Mouse (Mus musculus) embryonic facial prominence, embryonic 14.5 days (tissue): ENCODE data around the gene Lama2. TPM values are rescaled to one million over a fixed set of nuclear protein-coding genes. Genes with fewer than 3 reads are reported as not detected.
"Not testable (repeated sequence)": the region's sequence is repeated elsewhere in the genome, so short reads cannot be mapped to it uniquely, and the experiment has no call there.

Experiments used
- ATAC-seq: fragments of 200-750 bp; cut with Nextera tagmentation; 2 replicates; pipeline ENCODE4 v1.8.0; 2017; ENCODE audit warnings: low read depth, moderate number of reproducible peaks, moderate TSS enrichment
- DNase-seq: peaks from one replicate; pipeline ENCODE4 v3.0.0-alpha.2; 2015; ENCODE audit warnings: low spot score
- H3K27ac ChIP-seq: fragments of 300-500 bp; sonication (generic); replicated peaks from 2 replicates; pipeline ENCODE4 v1.5.1; 2014; ENCODE audit warnings: low read depth, mild to moderate bottlenecking, low read length, moderate library complexity
- H3K27me3 ChIP-seq: fragments of 300-500 bp; sonication (generic); replicated peaks from 2 replicates; pipeline ENCODE4 v1.6.1; 2014; ENCODE audit warnings: low read length; ENCODE audit not compliant: control insufficient read depth, insufficient read depth
- H3K36me3 ChIP-seq: fragments of 300-500 bp; sonication (generic); 2 replicates; pipeline ENCODE4 v1.6.1; 2014; ENCODE audit warnings: low read length, mixed read lengths; ENCODE audit not compliant: control insufficient read depth, insufficient read depth
- H3K4me1 ChIP-seq: fragments of 300-500 bp; sonication (generic); 2 replicates; pipeline ENCODE4 v1.6.1; 2014; ENCODE audit warnings: antibody characterized with exemption, low read length; ENCODE audit not compliant: control insufficient read depth, insufficient read depth
- H3K4me2 ChIP-seq: fragments of 300-500 bp; sonication (generic); 2 replicates; pipeline ENCODE4 v1.6.1; 2014; ENCODE audit warnings: low read depth, mild to moderate bottlenecking, low read length, moderate library complexity, mixed read lengths
- H3K4me3 ChIP-seq: fragments of 300-500 bp; sonication (generic); 2 replicates; pipeline ENCODE4 v1.5.1; 2014; ENCODE audit warnings: low read depth, mild to moderate bottlenecking, low read length
- H3K9ac ChIP-seq: fragments of 300-500 bp; sonication (generic); 2 replicates; pipeline ENCODE4 v1.6.1; 2014; ENCODE audit warnings: low read depth, mild to moderate bottlenecking, low read length, moderate library complexity, mixed read lengths
- H3K9me3 ChIP-seq: fragments of 300-500 bp; sonication (generic); 2 replicates; pipeline ENCODE4 v1.6.1; 2016; ENCODE audit warnings: low read length; ENCODE audit not compliant: control insufficient read depth
- WGBS: fragments of 180-500 bp; shearing (Covaris S2); extraction: QIAGEN DNeasy Blood & Tissue Kit; methylation state at CpG from one replicate; pipeline ENCODE4 v1.1.7; 2014; 5-methylcytosine and 5-hydroxymethylcytosine counted together
- polyA plus RNA-seq: library from polyadenylated mRNA; unstranded; fragments of >200 nt; fragmentation: Nextera tagmentation; extraction: Ambion mirVana; gene quantifications from 2 replicates; pipeline ENCODE4 v1.2.1, GENCODE M21; 2014

The Lama2 gene
- polyA plus RNA-seq, 1 experiment from 2014 or later = 34.2 TPM

DNA sequence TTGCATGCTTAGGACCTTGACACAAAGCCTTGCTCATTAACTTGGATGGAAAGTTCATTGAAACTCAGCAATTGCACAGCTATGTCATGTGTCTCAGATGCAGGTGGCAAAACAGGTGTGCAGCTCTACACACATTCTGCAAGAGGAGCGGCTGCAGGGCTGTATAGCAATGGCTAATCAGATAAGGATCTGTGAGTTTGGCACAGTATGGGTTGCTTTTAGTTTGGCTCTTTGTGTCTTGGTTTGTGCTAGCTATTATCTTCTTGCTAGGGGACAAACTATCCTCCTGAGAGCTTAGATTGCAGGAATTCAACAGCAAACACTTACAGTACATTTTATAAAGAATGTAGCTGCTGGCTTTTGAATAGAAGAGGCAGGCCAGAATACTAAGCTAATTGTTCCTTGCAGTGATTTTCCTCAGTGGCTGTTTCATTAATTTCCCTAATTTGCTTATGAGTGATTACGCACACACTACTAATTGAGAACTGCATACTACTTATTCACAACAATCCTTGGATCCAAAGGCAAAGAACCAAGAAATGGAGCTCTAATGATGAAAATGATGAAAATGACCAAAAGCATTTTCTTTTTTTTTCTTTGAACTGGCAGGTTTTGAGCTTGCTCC is 617.9 kb downstream of the Lama2 start:
- Histone ChIP-seq H3K9ac (no peak overlapping the region), H3K4me1 (no peaks in the 10 kb centered on the region), H3K4me3 (no peak overlapping the region), H3K4me2 (no peak overlapping the region), H3K36me3 (no peaks in the 10 kb centered on the region), H3K27ac (no peak overlapping the region), H3K9me3 (no peaks in the 10 kb centered on the region), H3K27me3 (no peaks in the 10 kb centered on the region)
- ATAC-seq (no peak), DNase-seq (no peak)
- 81% methylated on average over 2 of the region's 2 CpGs for WGBS

DNA sequence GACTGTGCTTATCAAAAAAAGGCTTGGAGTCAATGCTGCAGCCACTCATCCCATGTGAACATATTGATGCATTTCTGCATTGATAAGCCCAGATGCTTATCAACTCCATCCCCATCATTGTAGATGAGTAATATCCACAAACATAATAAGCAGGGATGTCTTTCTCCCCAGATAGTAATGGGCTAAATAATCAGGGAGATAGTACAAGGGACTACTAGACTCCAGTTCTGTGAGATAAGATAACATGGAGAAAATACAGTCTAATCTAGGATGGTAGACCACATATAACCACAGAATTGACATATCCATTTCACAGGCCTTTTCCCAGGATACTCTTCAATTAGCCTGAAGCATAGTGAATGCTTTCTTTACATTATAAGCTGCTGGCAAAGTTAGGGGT is 622.9 kb downstream of the Lama2 start:
- no peaks in the 10 kb centered on the region for H3K4me1 ChIP-seq
- no peak for ATAC-seq
- no peaks in the 10 kb centered on the region for H3K36me3 ChIP-seq
- no peak overlapping the region for H3K4me2 ChIP-seq
- H3K9ac ChIP-seq = no peak overlapping the region
- H3K27ac ChIP-seq = no peak overlapping the region
- no peaks in the 10 kb centered on the region for H3K9me3 ChIP-seq
- H3K4me3 ChIP-seq = no peak overlapping the region
- DNase-seq = no peak
- H3K27me3 ChIP-seq = no peaks in the 10 kb centered on the region

DNA sequence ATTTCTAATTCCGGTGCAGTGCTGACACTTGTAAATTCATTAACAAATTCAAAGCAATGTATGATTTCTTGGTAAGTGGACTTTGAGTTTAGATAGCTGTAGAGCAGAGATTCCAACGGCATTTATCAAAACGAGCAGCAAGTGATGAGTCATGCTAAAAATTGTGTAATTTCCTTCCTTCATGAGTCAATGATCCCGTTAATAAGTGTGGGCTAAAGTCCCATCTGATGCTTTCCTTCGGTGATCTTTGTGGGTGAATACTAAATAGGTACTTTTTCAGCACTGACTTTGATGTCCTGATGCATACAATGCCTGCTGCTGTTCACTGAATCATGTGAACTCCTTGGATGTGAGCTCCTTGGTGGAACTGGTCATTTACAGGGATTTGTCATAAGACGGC is 623.6 kb downstream of the Lama2 start:
- WGBS = 66% methylated on average over 6 of the region's 6 CpGs
- no peak for ATAC-seq

DNA sequence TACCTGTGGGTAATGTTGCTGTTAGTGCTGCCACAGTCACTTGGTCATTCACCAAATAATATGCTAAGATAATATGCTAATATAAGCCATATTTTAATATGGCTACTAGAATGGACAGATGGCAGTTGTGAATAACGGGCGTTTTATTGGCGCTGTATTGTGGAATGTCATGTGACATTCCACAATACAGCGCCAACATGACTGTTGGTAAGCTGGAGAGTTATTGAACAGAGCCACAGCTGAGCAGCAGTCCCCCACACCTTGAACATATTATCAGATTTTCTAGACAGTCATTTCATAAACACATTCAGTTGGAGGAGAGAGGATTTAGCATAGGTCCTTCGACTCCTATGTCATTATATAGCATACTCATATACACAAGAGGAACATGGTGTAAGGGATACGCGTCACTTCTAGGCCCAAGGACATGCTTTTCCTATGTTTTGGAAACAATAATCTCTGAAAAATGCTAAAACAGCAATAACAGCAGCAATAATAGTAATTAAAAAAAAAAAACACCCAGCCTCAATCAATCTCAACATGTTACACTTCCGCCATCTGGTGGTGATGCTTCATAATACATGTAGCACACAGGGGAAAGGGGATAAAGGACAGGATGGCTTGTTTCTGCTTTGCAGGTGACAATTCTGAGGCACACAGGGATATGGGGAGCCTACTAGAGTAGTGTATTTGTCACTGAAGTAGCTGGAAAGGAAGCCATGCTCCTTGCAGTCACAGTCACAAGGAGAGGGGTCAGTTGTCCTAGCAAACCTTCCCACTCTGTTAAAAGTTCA is 624.2 kb downstream of the Lama2 start:
- DNase-seq = peak; percentile 53
- Histone ChIP-seq H3K4me1 (no peaks in the 10 kb centered on the region), H3K27ac (no peak overlapping the region), H3K9me3 (no peaks in the 10 kb centered on the region), H3K4me2 (no peak overlapping the region), H3K9ac (no peak overlapping the region), H3K27me3 (no peaks in the 10 kb centered on the region), H3K4me3 (no peak overlapping the region), H3K36me3 (no peaks in the 10 kb centered on the region)
- no peak for ATAC-seq
- whole genome bisulfite sequencing = 72% methylated on average over 8 of the region's 8 CpGs

More for the DNA sequence above, 623.6 kb downstream of the Lama2 start:
- Histone ChIP-seq H3K9ac (no peak overlapping the region), H3K9me3 (no peaks in the 10 kb centered on the region), H3K4me3 (no peak overlapping the region), H3K4me2 (no peak overlapping the region), H3K4me1 (no peaks in the 10 kb centered on the region), H3K36me3 (no peaks in the 10 kb centered on the region), H3K27me3 (no peaks in the 10 kb centered on the region), H3K27ac (no peak overlapping the region)
- no peak for DNase-seq

DNA sequence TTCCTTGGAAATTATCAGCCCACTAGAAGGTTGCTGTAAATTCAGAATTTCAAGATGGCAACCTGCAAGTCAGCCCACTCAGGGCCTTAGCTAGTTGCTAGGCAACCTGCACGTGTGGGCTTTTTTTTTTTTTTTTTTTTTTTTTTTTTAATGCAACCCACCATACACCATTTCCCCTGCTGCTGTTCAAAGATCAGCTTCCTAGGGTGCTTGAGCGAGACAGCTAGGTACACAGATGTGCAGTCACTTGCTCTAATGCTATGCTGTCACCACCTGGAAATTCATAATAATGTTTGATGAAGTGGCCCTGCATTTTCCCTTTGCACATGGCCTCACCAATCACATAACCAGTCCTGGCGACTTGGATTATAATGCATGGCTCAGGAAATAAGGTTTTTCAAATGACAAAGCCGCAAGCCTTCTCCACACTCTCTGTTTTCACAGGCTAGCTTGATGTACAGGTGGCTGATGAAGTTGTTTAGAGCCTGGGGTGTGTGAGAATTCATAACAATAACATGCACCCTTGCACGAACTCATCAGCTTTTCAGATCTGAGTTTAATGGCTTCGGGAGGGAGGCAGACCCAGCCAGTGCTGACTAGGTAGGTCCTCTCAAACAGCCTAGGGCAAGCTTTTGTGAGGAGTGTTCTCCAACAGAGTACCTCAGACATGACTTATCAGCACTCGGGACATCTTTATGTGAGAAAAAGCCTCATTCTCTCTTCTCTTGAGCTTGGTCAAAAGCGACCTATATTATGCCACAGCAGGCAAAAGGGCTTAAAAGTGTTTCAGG is 625.4 kb downstream of the Lama2 start:
- no peaks in the 10 kb centered on the region for H3K27me3 ChIP-seq
- H3K4me1 ChIP-seq = no peaks in the 10 kb centered on the region
- no peaks in the 10 kb centered on the region for H3K9me3 ChIP-seq
- no peak overlapping the region for H3K4me2 ChIP-seq
- DNase-seq (no peak), ATAC-seq (no peak)
- no peak overlapping the region for H3K27ac ChIP-seq
- 68% methylated on average over 8 of the region's 8 CpGs for WGBS
- no peak overlapping the region for H3K4me3 ChIP-seq
- H3K36me3 ChIP-seq = no peaks in the 10 kb centered on the region
- H3K9ac ChIP-seq = no peak overlapping the region

DNA sequence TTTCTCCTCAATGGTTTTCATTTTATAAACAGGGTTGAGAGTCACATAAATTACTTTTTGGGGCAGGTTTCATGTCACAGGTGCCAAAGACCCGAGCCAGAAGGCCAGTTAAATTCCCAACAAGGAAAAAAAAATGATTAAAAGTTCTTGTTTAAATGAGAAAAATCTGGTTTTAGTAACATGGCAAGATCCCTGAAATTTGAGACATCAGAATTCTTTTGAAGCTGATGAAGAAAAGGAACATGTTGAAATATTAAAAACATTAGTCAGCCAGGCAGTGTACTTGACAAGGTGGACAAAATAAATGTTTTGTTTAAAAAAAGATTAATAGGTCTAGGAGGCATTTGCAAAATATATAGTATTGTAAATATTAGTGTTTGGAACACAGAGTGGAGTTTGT is 634.1 kb downstream of the Lama2 start:
- no peak for ATAC-seq
- Histone ChIP-seq H3K4me3 (no peak overlapping the region), H3K36me3 (no peaks in the 10 kb centered on the region), H3K4me1 (no peaks in the 10 kb centered on the region), H3K9ac (no peak overlapping the region), H3K4me2 (no peak overlapping the region), H3K27ac (no peak overlapping the region), H3K9me3 (no peaks in the 10 kb centered on the region), H3K27me3 (no peaks in the 10 kb centered on the region)
- 13% methylated on average over 1 of the region's 1 CpGs for WGBS
- no peak for DNase-seq

DNA sequence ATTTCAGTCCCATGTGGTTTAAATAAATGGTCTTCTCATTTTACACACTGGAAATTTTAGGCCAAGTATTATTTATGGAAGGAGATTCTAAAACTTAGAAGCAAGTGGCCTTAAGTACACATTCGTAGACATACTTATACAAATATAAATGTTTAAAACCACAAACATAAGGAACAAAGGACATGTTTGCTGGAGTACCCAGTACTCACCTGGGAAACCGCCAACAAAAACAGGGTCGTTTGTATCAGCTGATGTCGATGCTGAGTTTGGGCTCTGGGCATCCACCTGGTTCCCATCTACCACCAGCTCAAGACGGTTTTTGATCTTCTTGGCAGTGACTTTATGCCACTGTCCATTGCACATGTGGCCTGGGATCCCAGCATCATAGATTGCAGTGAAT is 635.5 kb downstream of the Lama2 start:
- not testable (repeated sequence) for H3K27ac ChIP-seq, H3K27me3 ChIP-seq, H3K4me3 ChIP-seq, H3K9me3 ChIP-seq, H3K4me1 ChIP-seq, H3K36me3 ChIP-seq, H3K9ac ChIP-seq, ATAC-seq, H3K4me2 ChIP-seq, DNase-seq
- WGBS = 59% methylated on average over 5 of the region's 5 CpGs

DNA sequence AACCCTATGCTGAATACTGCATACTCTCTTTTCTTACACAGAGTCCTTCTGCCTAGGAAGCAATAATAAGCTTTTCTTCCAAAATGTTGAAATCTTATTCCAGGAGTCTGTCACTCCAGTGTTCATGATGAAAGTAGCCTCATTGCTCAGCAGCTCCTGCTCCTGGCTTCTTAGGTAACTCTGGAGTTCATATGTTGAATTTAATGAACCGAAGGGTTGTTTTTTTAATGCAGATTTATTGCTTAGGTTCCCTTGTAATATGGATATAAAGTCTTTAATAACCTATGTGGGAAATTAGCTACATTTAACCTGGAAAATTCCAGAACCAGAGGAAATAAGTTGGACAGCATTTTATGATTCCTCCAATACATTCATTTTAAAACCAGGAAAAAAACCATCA is 636.0 kb downstream of the Lama2 start:
- Histone ChIP-seq H3K4me1 (no peaks in the 10 kb centered on the region), H3K4me2 (no peak overlapping the region), H3K36me3 (no peaks in the 10 kb centered on the region), H3K27ac (no peak overlapping the region), H3K27me3 (no peaks in the 10 kb centered on the region), H3K9me3 (no peaks in the 10 kb centered on the region), H3K4me3 (no peak overlapping the region), H3K9ac (no peak overlapping the region)
- ATAC-seq = no peak
- DNase-seq = no peak
- WGBS = 67% methylated on average over 1 of the region's 1 CpGs
